Mouse (Mus musculus): ENCODE measurements around the gene Mup21.
"Not testable (repeated sequence)": the region's sequence is repeated elsewhere in the genome, so short reads cannot be mapped to it uniquely, and the experiment has no call there.

The Mup21 gene

DNA sequence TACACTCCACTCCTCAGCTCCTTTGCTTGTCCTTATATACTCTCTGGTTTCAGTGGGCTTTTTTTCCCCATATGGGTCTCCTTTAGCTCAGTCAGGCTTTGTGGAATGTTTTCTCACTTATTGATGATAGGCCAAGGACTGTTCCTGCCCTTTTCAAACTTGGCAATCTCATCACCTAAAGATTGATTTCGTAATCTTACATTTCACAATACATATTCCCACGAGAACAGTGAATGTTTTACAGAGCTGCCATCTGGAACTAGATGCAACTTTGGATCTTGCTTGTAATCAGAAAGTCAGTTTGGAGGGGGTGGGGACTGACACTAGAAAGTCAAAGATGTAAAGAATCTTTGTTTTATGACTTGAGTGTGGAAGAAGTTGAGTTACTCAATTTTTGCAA, at the start of gene Mup21:
Gene Mup21, minus strand, starts transcription at position 53 of the 400 bp plus-strand sequence.
- no peak for DNase-seq

DNA sequence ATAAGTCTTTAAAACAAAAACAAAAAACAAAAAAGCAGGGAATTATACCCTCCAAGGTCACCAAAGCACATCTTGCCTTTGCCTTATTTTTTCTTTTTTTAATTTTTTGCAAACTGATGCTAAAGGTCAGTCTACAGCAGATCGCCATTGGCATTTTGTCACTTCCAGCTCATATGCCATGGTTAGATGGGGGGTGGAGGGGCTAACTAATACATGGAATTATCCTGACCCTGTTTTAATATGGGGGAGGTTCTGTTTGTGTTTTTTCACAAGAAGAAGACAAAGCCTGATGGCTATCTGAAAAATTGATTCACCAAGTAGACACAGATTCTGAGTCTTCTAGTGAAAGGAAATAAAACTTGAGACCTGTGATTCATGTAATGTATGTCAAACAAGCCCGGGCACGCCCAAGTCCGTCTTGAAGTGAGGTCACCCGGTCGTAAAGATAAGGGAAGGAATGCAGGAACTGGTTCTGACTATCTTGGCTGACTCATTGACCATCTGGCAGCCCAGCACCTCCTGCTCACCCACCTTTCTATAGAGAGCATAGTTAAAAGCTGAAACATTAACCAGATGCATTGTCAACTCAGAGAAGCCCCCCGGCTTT, 49.4 kb upstream of the Mup21 start:
- DNase-seq = no peak

DNA sequence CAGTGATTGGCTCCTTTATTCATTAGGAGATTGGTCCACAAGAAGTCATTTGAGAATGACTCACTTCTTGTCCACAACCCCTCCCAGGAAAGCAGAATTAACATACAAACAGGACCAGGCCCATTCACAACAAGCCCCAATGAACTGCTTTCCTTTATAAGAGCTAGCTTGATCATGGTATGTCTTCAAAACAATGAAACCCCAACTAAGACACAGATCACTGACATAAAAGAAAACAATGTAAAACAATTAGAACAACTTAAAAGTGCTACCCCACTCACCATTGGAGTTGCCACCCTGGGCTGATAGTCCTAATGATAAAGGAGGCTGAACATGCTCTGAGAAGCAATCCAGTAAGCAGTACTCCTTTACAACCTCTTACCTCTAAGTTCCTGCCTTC, 38.1 kb upstream of the Mup21 start:
- DNase-seq = no peak

DNA sequence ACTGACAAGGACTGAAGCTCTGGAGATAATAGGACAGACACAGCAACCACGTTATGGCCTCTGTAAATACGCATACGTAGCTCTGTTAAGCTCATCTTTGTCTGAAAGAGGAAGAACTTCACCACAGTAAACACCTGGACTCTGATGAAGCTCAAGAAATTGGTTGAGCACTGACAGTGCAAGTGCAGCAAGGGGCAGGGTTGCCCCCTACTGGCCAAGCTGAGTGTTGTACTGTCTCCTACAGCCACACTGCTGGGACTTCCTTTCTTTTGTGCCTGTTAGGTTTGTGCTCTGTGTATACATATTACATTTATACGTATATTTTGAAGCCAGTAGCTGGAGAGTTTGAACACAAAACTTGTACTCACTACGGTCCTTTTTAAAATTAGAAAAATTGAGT, 26.6 kb upstream of the Mup21 start:
- DNase-seq = peak; percentile 11 to 28

DNA sequence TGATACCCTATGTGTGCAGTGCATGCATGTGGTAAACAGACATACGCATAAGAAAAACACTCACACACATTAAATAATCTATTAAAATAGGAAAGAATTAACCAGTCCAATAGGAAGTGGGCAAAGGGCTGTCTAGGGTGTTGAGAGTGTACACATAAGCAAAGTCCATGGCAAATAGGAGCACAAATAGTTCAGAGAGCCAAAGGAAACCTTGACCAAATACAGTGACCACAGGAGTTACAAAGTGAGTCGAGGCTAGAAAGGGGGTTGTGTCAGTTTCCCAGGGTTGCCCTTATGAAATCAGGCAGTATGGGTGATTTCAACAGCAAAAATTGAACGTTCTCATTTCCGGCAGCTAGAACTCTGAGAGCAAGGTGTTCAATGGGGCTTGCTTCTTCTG, 23.8 kb upstream of the Mup21 start:
- no peak for DNase-seq

DNA sequence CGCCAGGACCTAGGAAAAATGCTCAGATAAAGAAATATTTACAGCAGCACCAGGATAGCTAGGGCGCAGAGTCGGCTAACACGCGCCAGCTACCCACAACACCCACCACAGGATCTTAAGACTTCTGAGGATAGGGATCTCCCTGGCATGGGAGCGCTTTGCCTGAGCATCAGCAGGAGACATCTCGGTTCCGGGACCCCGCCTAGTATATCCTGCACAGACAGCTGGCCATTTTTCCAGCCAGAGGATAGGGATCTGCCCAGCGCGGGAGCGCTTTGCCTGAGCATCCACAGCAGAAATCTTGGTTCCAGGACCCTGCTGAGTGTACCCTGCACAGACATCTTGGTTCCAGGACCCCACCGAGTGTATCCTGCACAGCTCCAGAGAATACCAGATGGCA, 17.0 kb upstream of the Mup21 start:
- DNase-seq = not testable (repeated sequence)

DNA sequence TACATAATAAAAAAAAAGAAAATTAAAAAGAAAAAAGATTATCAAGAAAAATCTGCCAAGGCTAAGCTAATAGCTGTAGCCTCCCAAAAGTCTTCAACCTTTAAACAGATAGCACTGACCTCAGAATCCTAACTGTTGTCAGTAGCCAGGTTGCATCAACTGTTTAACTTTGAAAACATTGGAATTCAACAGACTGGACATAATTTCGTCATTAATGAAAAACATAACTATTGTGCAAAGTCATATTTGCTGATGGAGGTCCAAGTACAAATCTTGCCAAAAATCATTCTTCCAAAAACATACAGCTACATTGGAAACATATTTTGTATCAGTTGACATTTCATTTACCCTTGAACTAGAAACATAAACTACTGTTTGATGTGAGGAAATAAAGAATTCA, 7.7 kb upstream of the Mup21 start:
- DNase-seq = no peak

DNA sequence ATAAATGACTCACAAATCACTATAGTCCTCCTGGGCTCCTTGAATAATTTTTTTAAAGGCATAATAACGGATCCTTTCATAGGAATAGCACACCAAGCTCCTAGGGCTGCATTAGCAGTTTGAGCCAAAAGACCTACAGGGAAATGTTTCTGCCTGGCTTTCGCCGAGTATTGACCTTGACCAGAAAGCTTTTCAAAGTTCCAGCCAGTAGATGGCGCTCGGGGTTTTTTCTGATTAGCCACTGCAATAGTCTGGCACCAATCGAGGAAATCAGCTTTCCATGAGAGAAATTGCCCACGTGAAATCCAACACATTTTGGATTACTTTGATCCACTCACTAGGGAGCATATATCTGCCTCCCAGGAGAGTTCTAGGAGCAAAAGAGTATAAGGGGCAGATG, 17.0 kb downstream of the Mup21 start:
- DNase-seq = peak in 1 of 2 experiments; percentile 47

DNA sequence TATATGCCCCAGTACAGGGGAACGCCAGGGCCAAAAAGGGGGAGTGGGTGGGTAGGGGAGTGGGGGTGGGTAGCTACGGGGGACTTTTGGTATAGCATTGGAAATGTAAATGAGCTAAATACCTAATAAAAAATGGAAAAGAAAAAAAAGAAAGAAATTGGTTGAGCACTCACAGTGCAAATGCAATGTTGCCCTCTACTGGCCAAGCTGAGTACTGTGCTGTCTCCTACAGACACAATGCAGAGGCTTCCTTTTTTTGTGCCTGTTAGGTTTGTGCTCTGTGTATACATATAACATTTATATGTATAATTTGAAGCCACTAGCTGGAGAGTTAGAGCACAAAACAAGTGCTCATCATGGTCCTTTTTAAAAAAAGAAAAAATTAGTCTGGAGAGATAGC, 47.3 kb downstream of the Mup21 start:
- not testable (repeated sequence) for DNase-seq
